Mouse (Mus musculus) limb, embryonic 14.5 days (tissue): ENCODE results near the gene Abcc2. TPM values are rescaled to one million over a fixed set of nuclear protein-coding genes. Genes with fewer than 3 reads are reported as not detected.

ENCODE experiments used
- ATAC-seq: fragments of 200-750 bp; cut with Nextera tagmentation; 2 replicates; pipeline ENCODE4 v1.8.0; 2017; ENCODE audit warnings: low read depth, moderate number of reproducible peaks, moderate TSS enrichment; ENCODE audit not compliant: low FRiP score
- DNase-seq: peaks from one replicate; pipeline ENCODE4 v3.0.0-alpha.2; 2015; ENCODE audit warnings: low spot score
- H3K27ac ChIP-seq: fragments of 300-500 bp; sonication (generic); replicated peaks from 2 replicates; pipeline ENCODE4 v1.5.1; 2014; ENCODE audit warnings: low read depth, mild to moderate bottlenecking, low read length, moderate library complexity, mixed read lengths
- H3K27me3 ChIP-seq: fragments of 300-500 bp; sonication (generic); 2 replicates; pipeline ENCODE4 v1.6.1; 2014; ENCODE audit warnings: low read length, mixed read lengths; ENCODE audit not compliant: control insufficient read depth, insufficient read depth
- H3K36me3 ChIP-seq: fragments of 300-500 bp; sonication (generic); 2 replicates; pipeline ENCODE4 v1.6.1; 2014; ENCODE audit warnings: mild to moderate bottlenecking, low read length, moderate library complexity, mixed read lengths; ENCODE audit not compliant: control insufficient read depth, insufficient read depth
- H3K4me1 ChIP-seq: fragments of 300-500 bp; sonication (generic); 2 replicates; pipeline ENCODE4 v1.6.1; 2014; ENCODE audit warnings: antibody characterized with exemption, low read length, mixed read lengths; ENCODE audit not compliant: control insufficient read depth, insufficient read depth
- H3K4me2 ChIP-seq: fragments of 300-500 bp; sonication (generic); replicated peaks from 2 replicates; pipeline ENCODE4 v1.6.1; 2014; ENCODE audit warnings: low read depth, mild to moderate bottlenecking, low read length, moderate library complexity; ENCODE audit not compliant: severe bottlenecking
- H3K4me3 ChIP-seq: fragments of 300-500 bp; sonication (generic); replicated peaks from 2 replicates; pipeline ENCODE4 v1.5.1; 2014; ENCODE audit warnings: low read length
- H3K9ac ChIP-seq: fragments of 300-500 bp; sonication (generic); 2 replicates; pipeline ENCODE4 v1.6.1; 2014; ENCODE audit warnings: mild to moderate bottlenecking, low read depth, low read length, moderate library complexity; ENCODE audit not compliant: severe bottlenecking
- H3K9me3 ChIP-seq: fragments of 300-500 bp; sonication (generic); 2 replicates; pipeline ENCODE4 v1.6.1; 2016; ENCODE audit warnings: low read length; ENCODE audit not compliant: control insufficient read depth
- POLR2A ChIP-seq: fragments of 200-500 bp; IDR thresholded peaks from 2 replicates; pipeline ENCODE4 v1.8.0; 2012; ENCODE audit warnings: inconsistent platforms, mild to moderate bottlenecking, moderate library complexity, borderline replicate concordance; ENCODE audit not compliant: insufficient read depth, insufficient read length; ENCODE audit errors: extremely low read depth
- WGBS: fragments of 180-500 bp; shearing (Covaris S2); extraction: QIAGEN DNeasy Blood & Tissue Kit; methylation state at CpG from one replicate; pipeline ENCODE4 v1.1.7; 2014; 5-methylcytosine and 5-hydroxymethylcytosine counted together
- polyA plus RNA-seq, 2 experiments: library from polyadenylated mRNA; depleted of rRNA in 1 of 2; stranded (reverse) in 1 of 2; unstranded in 1 of 2; fragments of >200 nt; fragmentation: Nextera tagmentation in 1 of 2; extraction: Ambion mirVana in 1 of 2; gene quantifications; 2 replicates each; pipeline versions ENCODE4 v1.2.1 to v1.2.3; 2012 to 2014

The Abcc2 gene
- polyA plus RNA-seq, 2 experiments, result 0.11 to 0.32 TPM

DNA sequence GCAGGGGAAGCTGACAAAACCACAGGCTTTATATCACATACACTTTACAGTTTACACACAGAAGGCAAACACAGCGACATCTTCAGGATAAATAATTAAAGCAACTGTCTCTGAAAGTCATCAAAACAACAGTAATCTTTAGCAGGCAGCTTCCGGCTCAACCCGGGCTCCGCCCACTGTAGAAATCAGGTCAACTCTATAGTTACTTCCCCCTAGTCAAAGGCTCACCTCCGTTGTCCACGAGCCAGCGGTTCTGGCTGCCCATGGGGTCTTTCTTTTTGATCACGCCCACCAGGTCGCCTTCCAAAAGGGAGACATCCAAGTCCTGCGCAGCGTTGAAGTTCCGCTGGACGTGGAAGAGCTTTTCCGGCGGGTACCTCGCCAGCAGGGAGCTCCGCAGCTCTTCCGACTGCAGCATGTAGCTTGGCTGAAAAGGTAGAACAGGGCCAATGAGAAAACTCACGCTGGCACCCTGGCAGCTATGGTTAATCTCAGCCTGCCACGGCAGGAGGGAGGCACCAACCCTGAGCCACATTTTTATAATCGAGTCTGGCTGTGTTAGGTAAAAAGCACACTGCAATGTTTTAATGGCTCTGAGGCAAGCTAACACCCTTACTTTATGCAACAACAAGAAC is 70.1 kb downstream of the Abcc2 start:
- WGBS, result 88% methylated on average over 21 of the region's 21 CpGs
- ATAC-seq (no peak), DNase-seq (no peak)
- no peak overlapping the region for H3K4me2 ChIP-seq
- no peak overlapping the region for H3K27ac ChIP-seq
- H3K4me1 ChIP-seq, result no peaks in the 10 kb centered on the region
- H3K27me3 ChIP-seq, result no peaks in the 10 kb centered on the region
- H3K9me3 ChIP-seq, result no peaks in the 10 kb centered on the region
- H3K4me3 ChIP-seq, result no peak overlapping the region
- H3K36me3 ChIP-seq, result peaks cover 95% of the 10 kb centered on the region
- TF ChIP-seq POLR2A, result no peak
- no peak overlapping the region for H3K9ac ChIP-seq

DNA sequence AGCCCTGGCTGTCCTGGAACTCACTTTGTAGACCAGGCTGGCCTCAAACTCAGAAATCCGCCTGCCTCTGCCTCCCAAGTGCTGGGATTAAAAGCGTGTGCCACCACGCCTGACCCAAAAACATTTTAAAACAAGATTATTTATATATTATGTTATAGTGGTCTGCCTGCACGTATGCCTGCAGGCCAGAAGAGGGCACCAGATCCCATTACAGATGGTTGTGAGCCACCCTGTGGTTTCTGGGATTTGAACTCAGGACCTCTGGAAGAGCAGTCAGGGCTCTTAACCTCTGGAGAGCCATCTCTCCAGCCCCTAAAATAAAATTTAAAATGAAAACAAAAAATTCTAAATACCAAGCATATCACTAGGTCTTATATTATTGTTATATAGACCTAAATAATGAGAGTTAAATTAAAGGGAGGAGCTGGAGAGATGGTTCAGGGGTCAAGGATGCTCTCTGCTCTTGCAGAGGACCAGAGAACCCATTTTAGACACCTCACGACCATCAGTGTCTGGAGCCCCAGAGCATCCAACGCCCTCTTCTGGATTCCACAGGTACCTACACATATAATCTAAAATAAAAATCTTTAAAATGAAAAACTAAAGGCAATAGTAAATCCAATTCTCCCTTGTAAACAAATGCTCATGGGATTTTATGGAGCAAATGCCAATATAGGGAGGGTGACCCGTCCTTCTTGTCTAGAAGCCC is 71.0 kb downstream of the Abcc2 start:
- Histone ChIP-seq H3K36me3 (peaks cover 93% of the 10 kb centered on the region), H3K4me2 (no peak overlapping the region), H3K9ac (no peak overlapping the region), H3K4me3 (no peak overlapping the region), H3K27me3 (no peaks in the 10 kb centered on the region), H3K4me1 (no peaks in the 10 kb centered on the region), H3K9me3 (no peaks in the 10 kb centered on the region), H3K27ac (no peak overlapping the region)
- ATAC-seq (no peak), DNase-seq (no peak)
- WGBS, result 86% methylated on average over 7 of the region's 7 CpGs
- TF ChIP-seq POLR2A, result no peak

DNA sequence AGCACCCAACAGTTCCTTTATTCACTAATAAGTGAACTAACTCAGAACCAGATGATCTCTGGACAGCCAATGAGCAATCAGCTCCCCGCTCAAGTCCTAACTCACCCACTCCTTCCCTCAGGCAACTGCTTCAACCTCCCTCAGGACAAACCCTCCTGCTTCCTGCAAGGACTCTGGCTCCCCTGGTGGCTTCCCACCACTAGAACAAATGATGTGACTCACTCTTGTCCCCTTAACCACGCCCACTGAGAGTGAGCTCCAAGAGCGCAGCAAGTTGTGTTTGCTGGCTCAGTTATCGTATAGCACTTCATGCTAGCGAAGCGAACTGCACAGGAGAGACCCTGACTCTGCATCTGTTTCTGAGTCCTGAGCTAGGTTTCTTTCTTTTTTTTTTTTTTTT is 75.4 kb downstream of the Abcc2 start:
- Histone ChIP-seq H3K4me1 (no peaks in the 10 kb centered on the region), H3K4me3 (no peak overlapping the region), H3K9me3 (peaks cover 5% of the 10 kb centered on the region; the same call in 1 of the 2 replicates), H3K27ac (no peak overlapping the region), H3K4me2 (no peak overlapping the region), H3K27me3 (no peaks in the 10 kb centered on the region), H3K36me3 (peaks cover 93% of the 10 kb centered on the region), H3K9ac (no peak overlapping the region)
- TF ChIP-seq POLR2A, result no peak
- 84% methylated on average over 6 of the region's 6 CpGs for WGBS
- no peak for DNase-seq
- ATAC-seq, result no peak

DNA sequence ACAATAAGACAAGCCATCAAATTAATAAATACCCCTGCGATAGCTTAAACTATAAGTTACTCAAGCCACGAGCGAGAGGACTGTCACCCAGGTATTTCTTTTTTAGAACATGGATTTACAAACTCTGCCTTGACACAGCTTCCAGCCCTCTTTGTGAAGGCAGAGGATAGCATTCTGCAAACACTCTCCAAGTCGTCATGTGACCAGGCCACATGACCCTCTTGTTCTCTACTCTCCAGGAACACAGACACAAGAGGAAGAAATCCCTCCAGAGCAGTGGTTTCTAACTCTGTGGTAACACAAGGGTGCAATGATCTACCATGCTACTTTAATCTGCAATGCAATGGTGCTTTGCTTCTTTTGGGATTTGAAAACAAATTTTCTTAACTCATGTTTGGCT is 88.4 kb downstream of the Abcc2 start:
- H3K27ac ChIP-seq, result no peak overlapping the region
- DNase-seq (no peak), ATAC-seq (no peak)
- H3K4me1 ChIP-seq, result no peaks in the 10 kb centered on the region
- WGBS, result 88% methylated on average over 4 of the region's 4 CpGs
- no peaks in the 10 kb centered on the region for H3K27me3 ChIP-seq
- no peak overlapping the region for H3K9ac ChIP-seq
- H3K9me3 ChIP-seq, result no peaks in the 10 kb centered on the region
- no peak overlapping the region for H3K4me3 ChIP-seq
- TF ChIP-seq POLR2A, result no peak
- H3K4me2 ChIP-seq, result no peak overlapping the region
- H3K36me3 ChIP-seq, result peaks cover 95% of the 10 kb centered on the region

DNA sequence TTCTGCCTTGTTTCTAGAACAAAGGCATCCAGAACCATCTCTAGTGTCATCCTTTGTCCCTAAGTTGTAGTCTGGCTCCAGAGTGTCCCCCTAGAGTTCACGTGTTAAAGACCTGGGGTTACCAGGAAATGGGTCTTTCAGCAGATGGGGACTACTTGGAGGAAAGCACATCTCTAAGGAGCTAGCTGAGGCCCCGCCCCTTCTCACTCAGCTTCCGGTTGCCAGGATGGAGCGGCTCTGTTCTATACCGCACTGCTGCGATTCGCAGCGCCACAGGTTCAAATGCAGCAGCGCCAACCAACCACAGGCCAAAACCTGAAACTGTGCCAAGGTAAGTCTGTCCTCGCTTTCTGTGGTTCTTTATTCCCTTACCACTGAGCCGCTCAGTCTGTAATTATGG is 92.4 kb downstream of the Abcc2 start:
- Histone ChIP-seq H3K4me1 (peaks cover 15% of the 10 kb centered on the region), H3K4me3 (no peak overlapping the region), H3K27me3 (no peaks in the 10 kb centered on the region), H3K9me3 (no peaks in the 10 kb centered on the region), H3K9ac (no peak overlapping the region), H3K36me3 (peaks cover 57% of the 10 kb centered on the region), H3K4me2 (no peak overlapping the region), H3K27ac (no peak overlapping the region)
- 95% methylated on average over 11 of the region's 11 CpGs for WGBS
- TF ChIP-seq POLR2A, result no peak
- ATAC-seq, result no peak
- DNase-seq, result no peak
